Mouse (Mus musculus): ENCODE measurements around the gene Sebox.

Sebox gene

GRCm38 (mm10) chr11:78497544-78498522 lies 5.4 kb upstream of the Sebox start, which contains the start of gene Sarm1:
TSS of gene Sarm1 (minus strand) at chr11:78497754.
- DNase-seq (ENCODE audit: inconsistent age in 2 of 2, low spot score in 1 of 2) = peak; percentile 95 to 97

- DNase-seq (ENCODE audit: inconsistent age in 2 of 2, low spot score in 1 of 2) = no peak
Measured at GRCm38 (mm10) chr11:78499004-78499403, 4.2 kb upstream of the Sebox start, which contains the start of gene Vtn. TSS of gene Vtn (plus strand) at chr11:78499091.

GRCm38 (mm10) chr11:78499543-78499942 lies 3.7 kb upstream of the Sebox start:
- no peak for DNase-seq (ENCODE audit: inconsistent age in 2 of 2, low spot score in 1 of 2)

GRCm38 (mm10) chr11:78500623-78501202 lies 2.5 kb upstream of the Sebox start:
- no peak for DNase-seq (ENCODE audit: inconsistent age in 2 of 2, low spot score in 1 of 2)

GRCm38 (mm10) chr11:78501529-78501928 lies 1.7 kb upstream of the Sebox start:
- DNase-seq (ENCODE audit: inconsistent age in 2 of 2, low spot score in 1 of 2) = no peak

- no peak for DNase-seq (ENCODE audit: inconsistent age in 2 of 2, low spot score in 1 of 2)
Measured at GRCm38 (mm10) chr11:78505430-78505829, 2.2 kb downstream of the Sebox start.

- no peak for DNase-seq (ENCODE audit: inconsistent age in 2 of 2, low spot score in 1 of 2)
Measured at GRCm38 (mm10) chr11:78509148-78509547, 5.9 kb downstream of the Sebox start.

GRCm38 (mm10) chr11:78512025-78512957 lies 9.0 kb downstream of the Sebox start, which contains the start of the genes Tmem199 and Poldip2:
TSS of gene Tmem199 (minus strand) at chr11:78512172.
TSS of gene Poldip2 (plus strand) at chr11:78512193.
- peak; percentile 92 to 95 for DNase-seq (ENCODE audit: inconsistent age in 2 of 2, low spot score in 1 of 2)

GRCm38 (mm10) chr11:78513106-78513790 lies 10.0 kb downstream of the Sebox start:
- no peak for DNase-seq (ENCODE audit: inconsistent age in 2 of 2, low spot score in 1 of 2)

GRCm38 (mm10) chr11:78515549-78516325 lies 12.5 kb downstream of the Sebox start:
- no peak for DNase-seq (ENCODE audit: inconsistent age in 2 of 2, low spot score in 1 of 2)

- DNase-seq (ENCODE audit: inconsistent age in 2 of 2, low spot score in 1 of 2) = no peak
Measured at GRCm38 (mm10) chr11:78518931-78519330, 15.7 kb downstream of the Sebox start.

- no peak for DNase-seq (ENCODE audit: inconsistent age in 2 of 2, low spot score in 1 of 2)
Measured at GRCm38 (mm10) chr11:78521880-78522279, 18.6 kb downstream of the Sebox start.

- DNase-seq (ENCODE audit: inconsistent age in 2 of 2, low spot score in 1 of 2) = peak in 1 of 2 experiments; percentile 66
Measured at GRCm38 (mm10) chr11:78522481-78522997, 19.3 kb downstream of the Sebox start.

GRCm38 (mm10) chr11:78523241-78523955 lies 20.2 kb downstream of the Sebox start:
- DNase-seq (ENCODE audit: inconsistent age in 2 of 2, low spot score in 1 of 2) = no peak

GRCm38 (mm10) chr11:78524838-78525237 lies 21.6 kb downstream of the Sebox start:
- DNase-seq (ENCODE audit: inconsistent age in 2 of 2, low spot score in 1 of 2) = no peak

- no peak for DNase-seq (ENCODE audit: inconsistent age in 2 of 2, low spot score in 1 of 2)
Measured at GRCm38 (mm10) chr11:78528714-78529113, 25.5 kb downstream of the Sebox start.

GRCm38 (mm10) chr11:78530001-78530400 lies 26.8 kb downstream of the Sebox start:
- no peak for DNase-seq (ENCODE audit: inconsistent age in 2 of 2, low spot score in 1 of 2)

- peak; percentile 51 to 75 for DNase-seq (ENCODE audit: inconsistent age in 2 of 2, low spot score in 1 of 2)
Measured at GRCm38 (mm10) chr11:78531046-78531445, 27.8 kb downstream of the Sebox start.

Data from adrenal gland, adult (tissue).